Mouse (Mus musculus) mammary gland, adult 2 months (tissue): Measurements from ENCODE around the gene Ppp1r1a. TPM values are rescaled to one million over a fixed set of nuclear protein-coding genes. Genes with fewer than 3 reads are reported as not detected.

Source experiments
- polyA plus RNA-seq: library from polyadenylated mRNA; depleted of rRNA; stranded (reverse); fragments of >200 nt; gene quantifications from 2 replicates; pipeline ENCODE4 v1.2.3, GENCODE M21; 2012; ENCODE audit warnings: low replicate concordance; rRNA removed

Ppp1r1a gene
- 79.7 and 156 TPM in 2 replicates for polyA plus RNA-seq

DNA sequence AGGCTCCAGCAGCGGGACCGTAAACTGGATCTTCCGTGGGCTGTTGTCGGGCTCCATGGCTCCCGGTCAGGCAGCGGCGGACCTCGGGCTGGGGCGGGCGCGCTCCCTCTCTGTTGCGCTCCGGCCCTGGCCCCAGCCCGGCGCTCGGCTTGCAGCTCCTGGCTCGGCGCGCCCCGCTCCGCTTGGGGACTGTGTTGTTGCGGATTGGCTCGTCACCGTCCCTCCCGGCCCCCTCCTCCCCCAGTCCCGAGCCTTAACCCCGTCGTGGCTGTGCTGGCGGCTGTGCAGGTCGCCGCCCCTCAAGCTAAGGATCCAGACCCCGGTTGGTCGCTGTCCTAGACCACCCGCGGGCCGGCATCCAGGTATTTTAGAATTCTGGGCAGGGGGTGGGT is at the start of gene Ppp1r1a:
Gene Ppp1r1a, minus strand, starts transcription at position 182 of the 392 bp plus-strand sequence.

DNA sequence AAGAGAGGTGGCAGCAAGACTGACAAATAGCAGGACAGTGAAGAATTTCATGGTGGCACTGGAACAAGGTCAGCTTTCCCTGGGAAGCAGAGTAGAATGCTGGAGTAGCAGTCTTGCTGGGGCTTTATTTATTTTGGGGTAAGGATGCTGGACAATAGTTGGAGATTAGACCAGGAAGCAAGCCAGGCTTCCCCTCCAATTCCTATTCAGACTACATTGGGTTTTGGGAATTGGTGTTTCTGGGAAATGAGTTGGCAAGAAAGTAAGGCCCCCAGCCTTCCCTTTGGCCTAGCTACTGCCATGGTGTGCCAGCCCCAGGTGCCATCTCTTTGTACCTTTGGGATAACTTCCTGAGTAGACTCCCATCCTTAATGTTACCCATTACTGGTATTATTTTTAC is 27.2 kb upstream of the Ppp1r1a start, which contains the start of gene Glycam1:
Gene Glycam1, minus strand, starts transcription at position 101 of the 400 bp plus-strand sequence.

DNA sequence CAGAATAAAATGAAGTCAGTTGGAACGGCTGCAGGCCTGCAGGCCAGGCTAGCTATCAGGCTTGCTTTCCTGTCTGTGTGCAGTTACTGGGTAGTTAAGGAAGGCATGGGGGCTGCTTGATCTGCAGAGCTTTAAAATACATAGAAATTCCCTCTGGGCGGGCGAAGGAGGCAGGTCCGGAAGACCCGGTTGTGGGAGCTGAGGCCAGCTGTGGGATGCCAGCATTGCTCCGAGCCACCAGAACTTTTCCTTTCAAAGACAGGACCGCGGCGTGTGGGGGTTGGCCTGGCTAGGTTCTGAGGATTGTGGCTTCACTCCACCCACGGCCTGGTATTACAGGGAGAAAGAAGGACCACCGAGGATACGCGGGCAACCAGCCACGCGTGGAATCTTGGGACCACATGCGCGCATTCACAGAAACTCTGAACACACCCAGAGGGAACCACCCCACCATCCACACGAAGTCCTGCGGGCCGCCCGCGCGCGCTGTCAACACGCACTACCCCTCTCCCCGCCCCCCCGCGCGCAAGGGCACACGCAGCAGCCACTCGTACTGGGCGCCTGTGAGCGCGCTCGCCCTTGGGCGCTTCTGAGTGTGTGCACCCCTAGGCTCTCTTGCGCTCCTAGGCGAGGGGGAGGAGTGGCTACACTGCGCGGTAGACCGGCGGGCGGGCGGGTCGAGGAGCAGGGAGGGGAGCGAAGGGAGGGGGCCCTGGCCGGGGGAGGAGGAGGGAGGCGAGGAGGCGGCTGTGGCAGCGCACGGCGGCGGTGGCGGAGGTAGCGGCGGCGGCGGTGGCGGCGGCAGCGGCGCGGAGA is 35.2 kb downstream of the Ppp1r1a start, which contains the start of gene Pde1b:
Gene Pde1b, plus strand, starts transcription at position 600 of the 816 bp plus-strand sequence.

Other genes starting within 250 kb of the Ppp1r1a start
- gene Gpr84, start 227.4 kb downstream of the Ppp1r1a start, polyA plus RNA-seq: 0.10 and 0.14 TPM in 2 replicates
- gene Zfp385a, start 197.9 kb downstream of the Ppp1r1a start, polyA plus RNA-seq: 46.7 and 63.1 TPM in 2 replicates
- gene Itga5, start 171.2 kb downstream of the Ppp1r1a start, polyA plus RNA-seq: 22.0 and 27.6 TPM in 2 replicates
- gene Gtsf1, start 107.5 kb downstream of the Ppp1r1a start, polyA plus RNA-seq: not detected in 2 replicates
- not detected in 2 replicates for gene Gtsf2, start 89.5 kb downstream of the Ppp1r1a start, polyA plus RNA-seq
- gene Nckap1l, start 84.2 kb downstream of the Ppp1r1a start, polyA plus RNA-seq: 30.1 and 37.6 TPM in 2 replicates
- 13.0 and 14.4 TPM in 2 replicates for gene Pde1b, start 35.0 kb downstream of the Ppp1r1a start, polyA plus RNA-seq
- gene Glycam1, start 27.1 kb upstream of the Ppp1r1a start, polyA plus RNA-seq: 606 and 915 TPM in 2 replicates
- gene Mucl1, start 217.5 kb upstream of the Ppp1r1a start, polyA plus RNA-seq: not detected in 2 replicates